In genomic region chr14:24534865-24535545, GRCm38 (mm10) we compare ENCODE assay signal across 12 mouse cellular contexts. TPM values are rescaled to one million over a fixed set of nuclear protein-coding genes. Genes with fewer than 3 reads are reported as not detected.
DNase-seq lines count a peak whose midpoint lies in the region; ATAC-seq lines count a peak whose summit lies in the region.
"Had no signal": no experiment of that assay in that cellular context is flagged by ENCODE, and none has a peak within 500 bp of the region (broad histone marks: within the 10 kb centered on the region; RNA-seq: fewer than 3 reads in every experiment).

No protein-coding gene starts in this region.

- intact Hi-C loops in heart, postnatal 25 days (cut with DNase I): no loop called here

- H3K9ac ChIP-seq in embryonic facial prominence, embryonic 11.5 days (replicated peaks; ENCODE audit: low read length): no peak overlapping the region
- H3K9ac ChIP-seq in neural tube, embryonic 12.5 days: no peak overlapping the region
- H3K9ac ChIP-seq: limb, embryonic 13.5 days; lung, embryonic 15.5 days had no signal

- ATAC-seq in embryonic facial prominence, embryonic 11.5 days (replicated peaks; ENCODE audit: insufficient number of reproducible peaks, low FRiP score, low TSS enrichment, low read depth): no peak
- no peak for ATAC-seq in neural tube, embryonic 12.5 days (ENCODE audit: low FRiP score, low read depth)
- ATAC-seq: CD4-positive, CD25-positive, alpha-beta regulatory T cell, adult 4 months; intestine, postnatal 0 days had no signal

- H3K4me1 ChIP-seq in embryonic facial prominence, embryonic 11.5 days (ENCODE audit: control insufficient read depth, insufficient read depth, low read length): peaks cover 4% of the 10 kb centered on the region
- peaks cover 33% of the 10 kb centered on the region for H3K4me1 ChIP-seq in embryonic facial prominence, embryonic 10.5 days
- peaks cover 50% of the 10 kb centered on the region for H3K4me1 ChIP-seq in hindbrain, embryonic 10.5 days (replicated peaks)
- H3K4me1 ChIP-seq in neural tube, embryonic 12.5 days: peaks cover 46% of the 10 kb centered on the region

- no peak overlapping the region for H3K4me3 ChIP-seq in embryonic facial prominence, embryonic 11.5 days (ENCODE audit: low read depth, low read length)
- no peak overlapping the region for H3K4me3 ChIP-seq in embryonic facial prominence, embryonic 10.5 days
- no peak overlapping the region for H3K4me3 ChIP-seq in hindbrain, embryonic 10.5 days
- no peak overlapping the region for H3K4me3 ChIP-seq in neural tube, embryonic 12.5 days
- H3K4me3 ChIP-seq: limb, embryonic 13.5 days; lung, embryonic 15.5 days had no signal

- H3K36me3 ChIP-seq in embryonic facial prominence, embryonic 11.5 days (replicated peaks; ENCODE audit: control insufficient read depth, insufficient read depth, low read depth, low read length): no peaks in the 10 kb centered on the region
- no peaks in the 10 kb centered on the region for H3K36me3 ChIP-seq in embryonic facial prominence, embryonic 10.5 days (replicated peaks)
- no peaks in the 10 kb centered on the region for H3K36me3 ChIP-seq in hindbrain, embryonic 10.5 days
- H3K36me3 ChIP-seq in neural tube, embryonic 12.5 days: no peaks in the 10 kb centered on the region
- H3K36me3 ChIP-seq: limb, embryonic 13.5 days; lung, embryonic 15.5 days had no signal

- H3K27ac ChIP-seq in embryonic facial prominence, embryonic 11.5 days (replicated peaks; ENCODE audit: low read depth, low read length): no peak overlapping the region
- no peak overlapping the region for H3K27ac ChIP-seq in embryonic facial prominence, embryonic 10.5 days (replicated peaks)
- peak overlapping the region; percentile 74; the same call in 1 of the 2 replicates for H3K27ac ChIP-seq in hindbrain, embryonic 10.5 days
- H3K27ac ChIP-seq in neural tube, embryonic 12.5 days: peak overlapping the region; percentile 38; the same call in 1 of the 2 replicates
- H3K27ac ChIP-seq: limb, embryonic 13.5 days; lung, embryonic 15.5 days had no signal

- H3K9me3 ChIP-seq in embryonic facial prominence, embryonic 11.5 days (replicated peaks; ENCODE audit: control insufficient read depth, low read length): no peaks in the 10 kb centered on the region
- no peaks in the 10 kb centered on the region for H3K9me3 ChIP-seq in embryonic facial prominence, embryonic 10.5 days
- 0 out of 2 replicates have a peak, but pooled peaks cover 4% of the 10 kb centered on the region for H3K9me3 ChIP-seq in hindbrain, embryonic 10.5 days
- H3K9me3 ChIP-seq in neural tube, embryonic 12.5 days: no peaks in the 10 kb centered on the region
- H3K9me3 ChIP-seq: limb, embryonic 13.5 days had no signal

- DNase-seq in embryonic facial prominence, embryonic 11.5 days (ENCODE audit: low spot score): peak; percentile 14
- DNase-seq in embryonic facial prominence, embryonic 10.5 days (ENCODE audit: low spot score): no peak
- DNase-seq in CD4-positive helper T cell, adult 2 months (ENCODE audit: low read depth, low spot score): peak; percentile 5
- DNase-seq in hindbrain, embryonic 10.5 days (ENCODE audit: low spot score): no peak
- DNase-seq in thymus, postnatal 10 days (ENCODE audit: low spot score in 2 of 2): no peak
- no peak for DNase-seq in heart, postnatal 25 days (ENCODE audit: low spot score)
- no peak for DNase-seq in cerebellum, postnatal 25 days

- H3K27me3 ChIP-seq in embryonic facial prominence, embryonic 11.5 days (ENCODE audit: control insufficient read depth, insufficient read depth, low read length): no peaks in the 10 kb centered on the region
- no peaks in the 10 kb centered on the region; the same call in 1 of the 2 replicates for H3K27me3 ChIP-seq in embryonic facial prominence, embryonic 10.5 days (replicated peaks; ENCODE audit: low read depth, poor library complexity, severe bottlenecking)
- no peaks in the 10 kb centered on the region for H3K27me3 ChIP-seq in hindbrain, embryonic 10.5 days (ENCODE audit: insufficient read depth, poor library complexity, severe bottlenecking)
- no peaks in the 10 kb centered on the region for H3K27me3 ChIP-seq in neural tube, embryonic 12.5 days (replicated peaks)
- H3K27me3 ChIP-seq: limb, embryonic 13.5 days; lung, embryonic 15.5 days had no signal

- 63% methylated on average over 9 of the region's 9 CpGs for WGBS in embryonic facial prominence, embryonic 11.5 days
- WGBS in embryonic facial prominence, embryonic 10.5 days: 76% methylated on average over 9 of the region's 9 CpGs
- 78% methylated on average over 9 of the region's 9 CpGs for WGBS in hindbrain, embryonic 10.5 days
- 52% methylated on average over 9 of the region's 9 CpGs for WGBS in neural tube, embryonic 12.5 days

- no peak overlapping the region for H3K4me2 ChIP-seq in embryonic facial prominence, embryonic 11.5 days (ENCODE audit: low read depth, low read length)
- no peak overlapping the region for H3K4me2 ChIP-seq in neural tube, embryonic 12.5 days (replicated peaks)
- H3K4me2 ChIP-seq: limb, embryonic 13.5 days; lung, embryonic 15.5 days had no signal

RNA-seq across cellular contexts. Expression of gene Rps24, which starts 48.1 kb away (rescaled TPM):
- 1,210 and 1,350 TPM in 2 replicates for polyA plus RNA-seq in embryonic facial prominence, embryonic 11.5 days (2014; fragmentation: Nextera tagmentation; extraction: Ambion mirVana)
- 1,131 and 1,182 TPM in 2 replicates for polyA plus RNA-seq in embryonic facial prominence, embryonic 10.5 days (2016; fragmentation: Nextera tagmentation; extraction: Ambion mirVana)
- polyA plus RNA-seq in hindbrain, embryonic 10.5 days (2016; fragmentation: Nextera tagmentation; extraction: Ambion mirVana): 962 and 1,047 TPM in 2 replicates
- polyA plus RNA-seq in neural tube, embryonic 12.5 days (2016; fragmentation: Nextera tagmentation; extraction: Ambion mirVana): 871 and 874 TPM in 2 replicates
- 100 to 1,000 TPM; 821 to 836 TPM for total RNA-seq in heart, postnatal 25 days (2021)

RNA-seq across cellular contexts. Expression of gene Polr3a, which starts 48.1 kb away (rescaled TPM):
- polyA plus RNA-seq in embryonic facial prominence, embryonic 11.5 days (2014; fragmentation: Nextera tagmentation; extraction: Ambion mirVana): 15.5 and 17.3 TPM in 2 replicates
- polyA plus RNA-seq in embryonic facial prominence, embryonic 10.5 days (2016; fragmentation: Nextera tagmentation; extraction: Ambion mirVana): 20.4 and 21.4 TPM in 2 replicates
- polyA plus RNA-seq in hindbrain, embryonic 10.5 days (2016; fragmentation: Nextera tagmentation; extraction: Ambion mirVana): 19.2 and 22.4 TPM in 2 replicates
- 20.8 and 21.9 TPM in 2 replicates for polyA plus RNA-seq in neural tube, embryonic 12.5 days (2016; fragmentation: Nextera tagmentation; extraction: Ambion mirVana)
- total RNA-seq in heart, postnatal 25 days (2021): 10 to 100 TPM in 1 of 2 experiments, 1 to 10 TPM in 1; 9.3 to 10.2 TPM

Comparison
In these comparisons a context has a peak if more than half of its experiments do, and no peak if none do; other contexts are left out.
1. DNase-seq: peak in embryonic facial prominence, embryonic 11.5 days (single experiment) and CD4-positive helper T cell, adult 2 months (single experiment); none in embryonic facial prominence, embryonic 10.5 days (single experiment), hindbrain, embryonic 10.5 days (single experiment), thymus, postnatal 10 days (0 of 2), heart, postnatal 25 days (single experiment) and cerebellum, postnatal 25 days (0 of 2).
2. H3K27ac ChIP-seq: peak in hindbrain, embryonic 10.5 days (single experiment) and neural tube, embryonic 12.5 days (single experiment); none in embryonic facial prominence, embryonic 11.5 days (single experiment) and embryonic facial prominence, embryonic 10.5 days (single experiment).